Mouse (Mus musculus): ENCODE results near the gene Smug1.

GRCm38 (mm10) chr15:103178767-103179166 lies 11.9 kb upstream of the Smug1 start:
- TF ChIP-seq CTCF (IDR thresholded peaks at IDR 0.05; ENCODE audit: low read depth) (no peak), EP300 (IDR thresholded peaks at IDR 0.05; ENCODE audit: low read depth) (no peak)
